Mouse (Mus musculus) bone marrow, adult 2 months (tissue): Measurements from ENCODE around the gene Duxf3. TPM values are rescaled to one million over a fixed set of nuclear protein-coding genes. Genes with fewer than 3 reads are reported as not detected.
"Not testable (repeated sequence)": the region's sequence is repeated elsewhere in the genome, so short reads cannot be mapped to it uniquely, and the experiment has no call there.

Experiments used
- H3K27ac ChIP-seq: fragments of 200-500 bp; 2 replicates; pipeline ENCODE4 v1.5.1; 2012; ENCODE audit warnings: low read depth, mild to moderate bottlenecking, control low read depth, inconsistent platforms, low read length; ENCODE audit not compliant: control insufficient read depth, poor library complexity, insufficient read depth
- H3K4me1 ChIP-seq: fragments of 200-500 bp; 2 replicates; pipeline ENCODE4 v1.6.1; 2011; ENCODE audit warnings: low read length; ENCODE audit not compliant: control insufficient read depth, insufficient read depth
- H3K4me3 ChIP-seq: fragments of 200-500 bp; replicated peaks from 2 replicates; pipeline ENCODE3; 2011; ENCODE audit warnings: mild to moderate bottlenecking, low read depth, low read length, control low read depth; ENCODE audit not compliant: control insufficient read depth
- CTCF ChIP-seq: fragments of 200-500 bp; IDR thresholded peaks from 2 replicates; pipeline ENCODE4 v1.5.1; 2011; ENCODE audit warnings: low read length, control low read depth; ENCODE audit not compliant: control insufficient read depth, insufficient read depth
- POLR2A ChIP-seq: fragments of 200-500 bp; IDR thresholded peaks from 2 replicates; pipeline ENCODE4 v1.6.1; 2011; ENCODE audit warnings: low read depth, mild to moderate bottlenecking, control low read depth, low read length, borderline replicate concordance; ENCODE audit not compliant: control insufficient read depth
- WGBS: fragments of 180-500 bp; shearing (Covaris S2); methylation state at CpG from one replicate; pipeline ENCODE4 v1.1.7; 2018; 5-methylcytosine and 5-hydroxymethylcytosine counted together
- polyA plus RNA-seq: library from polyadenylated mRNA; stranded (reverse); fragments of >200 nt; gene quantifications from 2 replicates; pipeline ENCODE4 v1.2.4, GENCODE M21; 2011; ENCODE audit warnings: low replicate concordance; ENCODE audit not compliant: missing spikeins, insufficient read depth, insufficient read length

The Duxf3 gene
- not detected in 2 replicates for polyA plus RNA-seq

DNA sequence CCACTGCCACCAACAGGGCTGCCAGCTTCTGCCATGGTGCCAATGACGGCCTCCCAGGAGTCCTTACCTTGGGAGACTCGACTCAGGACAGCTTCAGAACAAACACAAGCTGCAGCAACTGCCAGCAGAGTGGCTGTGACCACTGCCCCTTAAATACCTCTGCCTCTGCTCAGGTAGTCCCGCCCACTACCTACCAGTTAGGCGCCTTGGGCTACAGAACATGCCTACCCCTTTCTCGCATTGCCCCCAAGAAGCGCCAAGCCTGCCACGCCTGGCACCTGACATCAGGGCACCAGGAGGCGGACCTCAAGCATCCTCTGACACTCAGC, at the start of gene Duxf3:
Duxf3 (minus strand) TSS at position 35 of the 329 bp plus-strand sequence.
- not testable (repeated sequence) for H3K27ac ChIP-seq, H3K4me1 ChIP-seq, H3K4me3 ChIP-seq
- 74% methylated on average over 8 of the region's 8 CpGs for WGBS

DNA sequence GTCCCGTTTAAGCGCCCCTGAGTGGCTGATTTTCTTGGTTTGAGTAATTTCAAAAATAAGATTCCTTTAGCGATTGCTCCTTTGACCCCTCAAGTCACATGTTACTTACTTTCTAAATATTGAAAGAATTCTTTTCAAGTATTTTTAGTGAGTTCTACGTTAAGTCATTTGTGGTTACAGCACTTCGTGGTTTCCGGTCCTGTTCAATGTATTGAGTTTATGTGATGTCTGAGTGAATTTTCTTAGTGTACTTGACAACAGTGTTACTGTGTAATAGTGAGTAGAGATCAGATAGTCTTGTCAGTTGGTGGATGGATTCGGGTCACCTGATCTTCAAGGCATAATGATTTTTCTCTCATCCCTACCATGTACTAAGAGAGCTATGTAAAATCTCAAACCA, 49.8 kb upstream of the Duxf3 start:
- H3K4me3 ChIP-seq, result no peak overlapping the region
- no peak overlapping the region for H3K27ac ChIP-seq
- TF ChIP-seq POLR2A (no peak), CTCF (no peak)
- 79% methylated on average over 7 of the region's 7 CpGs for whole genome bisulfite sequencing
- no peaks in the 10 kb centered on the region for H3K4me1 ChIP-seq

DNA sequence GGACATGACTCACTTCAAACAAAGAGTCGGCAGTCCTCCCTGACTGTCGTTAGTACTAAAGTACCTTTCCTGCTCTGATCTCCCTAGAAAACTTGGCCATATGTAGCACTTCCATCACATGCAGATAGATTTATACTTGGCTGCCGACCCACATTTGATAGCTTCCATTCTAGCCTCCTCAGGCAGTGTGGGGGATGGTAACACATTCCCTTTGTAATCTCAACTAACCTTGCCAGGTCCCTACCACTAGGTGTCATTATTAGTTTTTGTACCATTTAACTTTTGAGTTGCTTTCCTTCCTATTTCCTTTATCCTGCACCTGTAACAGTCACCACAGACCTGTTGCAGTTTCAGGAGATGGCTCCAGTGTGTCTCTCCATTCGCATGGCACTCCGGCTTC, 26.0 kb upstream of the Duxf3 start:
- no peak overlapping the region for H3K27ac ChIP-seq
- TF ChIP-seq POLR2A (no peak), CTCF (no peak)
- no peak overlapping the region for H3K4me3 ChIP-seq
- no peaks in the 10 kb centered on the region for H3K4me1 ChIP-seq
- WGBS, result 75% methylated on average over 5 of the region's 5 CpGs

DNA sequence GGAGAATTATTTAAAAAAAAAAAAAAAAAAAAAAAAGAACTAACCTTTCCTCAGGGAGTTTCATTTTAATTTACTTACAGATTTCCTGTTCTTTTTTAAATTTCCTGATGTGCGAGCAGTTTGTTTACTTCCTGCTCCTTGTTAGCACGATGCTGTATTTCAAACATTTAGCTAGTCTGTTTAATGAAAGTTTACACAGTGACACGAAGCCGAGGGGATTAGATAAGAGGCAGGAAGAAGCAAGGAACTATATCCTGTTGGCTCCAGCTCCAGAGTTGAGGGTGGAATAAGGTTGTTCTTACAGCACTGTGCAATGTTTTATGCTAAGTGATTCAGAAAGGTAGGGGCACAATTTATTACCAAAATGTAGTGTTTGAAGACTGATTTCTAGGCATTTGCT, 23.5 kb upstream of the Duxf3 start:
- Histone ChIP-seq H3K27ac (no peak overlapping the region), H3K4me3 (peak overlapping the region; percentile 71)
- WGBS, result under 1% methylated on average over 4 of the region's 4 CpGs

DNA sequence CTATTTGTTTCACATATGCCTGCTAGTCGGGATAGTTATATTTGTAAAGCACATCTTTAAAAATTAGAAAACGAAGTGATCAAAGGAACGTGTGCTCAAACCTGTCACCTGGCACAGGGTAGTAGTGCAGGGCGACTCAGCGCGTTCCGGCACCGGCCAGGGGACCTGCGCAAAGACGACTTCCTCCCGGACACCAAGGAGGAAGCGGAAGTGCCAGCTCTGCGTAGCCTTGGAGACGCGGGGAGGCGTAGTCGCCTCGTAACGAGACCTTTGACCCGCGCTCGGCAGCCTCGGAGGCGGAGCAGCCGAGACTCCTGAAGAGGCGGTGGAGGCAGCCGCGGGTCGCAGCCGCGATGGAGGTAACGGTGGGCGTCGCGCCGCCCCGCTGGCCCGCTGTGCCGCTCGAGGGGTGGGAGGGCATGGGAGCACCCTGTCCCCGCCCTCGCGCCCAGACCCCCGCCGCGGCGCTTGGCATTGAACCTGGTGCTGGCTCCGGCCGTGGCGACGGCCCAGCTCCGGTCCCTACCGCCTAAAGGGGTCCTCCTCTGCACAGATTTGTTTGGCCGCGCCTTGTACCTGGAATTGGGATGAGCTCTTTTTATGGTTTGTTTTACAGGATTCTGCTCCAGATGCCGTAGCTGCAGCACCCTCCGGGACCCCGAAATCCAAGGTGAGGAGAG, 22.9 kb upstream of the Duxf3 start, which contains the start of gene Gcc2:
Gcc2 (plus strand) TSS at position 285 of the 680 bp plus-strand sequence.
- no peaks in the 10 kb centered on the region for H3K4me1 ChIP-seq
- H3K4me3 ChIP-seq, result peak within 1 kb of the TSS; percentile 71
- under 1% methylated on average over 57 of the region's 58 CpGs for WGBS
- TF ChIP-seq POLR2A, result peak; percentile 86; the same call in 1 of the 2 replicates
- no peak for TF ChIP-seq CTCF
- peak within 1 kb of the TSS; percentile 28; the same call in 1 of the 2 replicates for H3K27ac ChIP-seq

More for the DNA sequence above, 23.5 kb upstream of the Duxf3 start:
- no peaks in the 10 kb centered on the region for H3K4me1 ChIP-seq
- TF ChIP-seq POLR2A (no peak), CTCF (no peak)

DNA sequence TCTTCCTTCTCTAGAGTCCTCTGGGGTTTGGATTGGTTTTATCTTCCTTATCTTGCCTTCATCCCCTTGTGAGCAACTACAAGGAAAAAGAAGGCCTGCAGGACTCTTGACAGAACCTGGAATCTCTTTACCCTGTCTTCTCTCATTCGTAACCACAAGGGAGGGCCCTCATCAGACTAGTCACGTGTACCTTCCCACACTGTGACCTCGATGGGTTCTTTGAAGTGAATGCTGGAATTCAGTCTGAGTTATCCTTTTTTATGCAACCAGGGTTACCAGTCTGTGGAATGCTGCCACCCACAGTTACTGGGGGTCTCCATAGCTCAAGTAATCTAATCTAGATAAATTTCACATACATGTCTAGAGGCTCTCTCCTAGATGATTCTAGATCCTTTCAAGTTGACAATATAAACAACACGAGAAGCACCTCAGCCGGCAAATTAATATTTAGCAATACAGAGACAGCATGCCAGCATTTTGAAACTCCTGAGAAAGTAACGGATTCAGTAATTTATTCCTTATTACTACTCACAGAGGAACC, 22.2 kb upstream of the Duxf3 start:
- TF ChIP-seq CTCF, result no peak
- TF ChIP-seq POLR2A, result no peak
- Histone ChIP-seq H3K27ac (no peak overlapping the region), H3K4me1 (no peaks in the 10 kb centered on the region), H3K4me3 (no peak overlapping the region)
- 9% methylated on average over 6 of the region's 6 CpGs for WGBS

DNA sequence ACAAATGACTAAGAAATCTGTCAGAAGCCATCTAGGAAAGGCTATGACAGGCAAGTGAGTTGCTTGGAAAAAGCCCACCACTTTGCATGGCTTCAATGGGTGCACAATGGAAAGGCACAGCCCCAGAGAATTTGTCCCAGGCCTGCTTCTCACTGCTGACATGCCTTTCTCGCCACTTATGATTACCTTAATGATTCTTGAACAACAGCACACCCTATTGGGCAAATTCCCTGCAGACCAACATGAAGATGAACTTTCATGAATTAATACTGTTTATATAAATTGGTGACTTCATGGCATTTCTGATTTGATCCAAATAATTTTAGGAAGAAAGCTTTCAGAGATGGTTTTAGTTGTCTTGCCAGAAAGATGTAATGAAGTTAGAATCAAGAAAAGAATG, 17.1 kb upstream of the Duxf3 start:
- TF ChIP-seq CTCF (no peak), POLR2A (no peak)
- WGBS, result 64% methylated on average over 1 of the region's 1 CpGs
- no peak overlapping the region for H3K4me3 ChIP-seq

DNA sequence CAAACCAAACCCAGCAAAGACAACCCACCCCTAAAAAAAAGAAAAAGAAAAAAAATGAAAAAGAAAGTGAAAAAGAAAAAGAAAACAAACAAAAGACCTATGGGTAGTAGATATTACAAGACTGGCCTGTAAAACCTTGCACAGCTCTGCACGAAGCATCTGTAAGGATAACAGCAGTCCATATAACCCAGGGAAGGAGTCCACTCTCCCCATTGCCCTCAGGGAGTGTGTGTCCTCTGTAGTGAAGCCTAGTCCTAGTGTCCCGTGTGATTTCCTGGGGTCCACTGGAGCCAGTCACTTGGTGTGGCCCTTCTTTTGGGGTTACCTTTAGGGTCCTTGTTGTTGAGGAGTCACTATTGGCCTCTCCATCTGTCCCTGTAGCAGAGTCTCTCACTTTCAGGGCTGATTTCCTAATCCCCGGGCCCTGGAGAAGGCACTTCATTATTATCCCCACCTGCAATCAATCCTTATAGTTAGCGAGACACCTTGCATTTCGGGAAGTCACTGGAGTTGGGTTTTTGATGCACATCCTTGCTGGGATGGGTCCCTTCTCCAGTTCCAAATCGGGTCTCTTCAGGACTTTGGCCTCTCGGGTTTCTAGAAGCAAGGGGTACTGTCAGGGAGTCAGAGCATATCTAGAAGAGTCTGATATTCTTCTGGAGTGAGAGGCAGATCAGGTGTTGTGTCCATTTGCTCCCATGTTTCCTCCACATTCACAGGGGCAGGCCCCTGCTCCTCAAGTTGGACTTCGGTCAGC, 6.7 kb upstream of the Duxf3 start:
- H3K27ac ChIP-seq, H3K4me1 ChIP-seq, H3K4me3 ChIP-seq: not testable (repeated sequence)
- 73% methylated on average over 8 of the region's 8 CpGs for WGBS

More for the DNA sequence above, 17.1 kb upstream of the Duxf3 start:
- H3K27ac ChIP-seq, result no peak overlapping the region
- no peaks in the 10 kb centered on the region for H3K4me1 ChIP-seq

DNA sequence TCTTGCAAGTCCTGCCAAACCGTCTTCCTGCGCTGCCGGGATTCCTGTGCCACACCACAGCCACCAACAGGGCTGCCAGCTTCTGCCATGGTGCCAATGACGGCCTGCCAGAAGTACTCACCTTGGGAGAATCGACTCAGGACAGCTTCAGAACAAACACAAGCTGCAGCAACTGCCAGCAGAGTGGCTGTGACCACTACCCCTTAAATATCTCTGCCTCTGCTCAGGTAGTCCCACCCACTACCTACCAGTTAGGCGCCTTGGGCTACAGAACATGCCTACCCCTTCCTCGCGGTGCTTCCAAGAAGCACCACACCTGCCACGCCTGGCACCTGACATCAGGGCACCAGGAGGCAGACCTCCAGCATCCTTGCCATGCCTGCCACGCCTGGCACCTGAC, 4.1 kb upstream of the Duxf3 start, which contains the start of gene Gm4981:
Gm4981 (minus strand) TSS at position 89 of the 400 bp plus-strand sequence.
- TF ChIP-seq POLR2A (no peak), CTCF (no peak)
- WGBS, result 85% methylated on average over 10 of the region's 10 CpGs
- no peak within 1 kb of the TSS for H3K4me3 ChIP-seq

DNA sequence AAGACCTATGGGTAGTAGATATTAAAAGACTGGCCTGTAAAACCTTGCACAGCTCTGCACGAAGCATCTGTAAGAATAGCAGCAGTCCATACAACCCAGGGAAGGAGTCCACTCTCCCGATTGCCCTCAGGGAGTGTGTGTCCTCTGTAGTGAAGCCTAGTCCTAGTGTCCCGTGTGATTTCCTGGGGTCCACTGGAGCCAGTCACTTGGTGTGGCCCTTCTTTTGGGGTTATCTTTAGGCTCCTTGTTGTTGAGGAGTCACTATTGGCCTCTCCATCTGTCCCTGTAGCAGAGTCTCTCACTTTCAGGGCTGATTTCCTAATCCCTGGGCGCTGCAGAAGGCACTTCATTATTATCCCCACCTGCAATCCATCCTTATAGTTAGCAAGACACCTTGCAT, 2.5 kb upstream of the Duxf3 start:
- not testable (repeated sequence) for H3K27ac ChIP-seq, H3K4me3 ChIP-seq, H3K4me1 ChIP-seq
- WGBS, result 72% methylated on average over 4 of the region's 4 CpGs

More for the DNA sequence above, 4.1 kb upstream of the Duxf3 start, which contains the start of gene Gm4981:
- H3K27ac ChIP-seq, result no peak within 1 kb of the TSS
- no peaks in the 10 kb centered on the region for H3K4me1 ChIP-seq

DNA sequence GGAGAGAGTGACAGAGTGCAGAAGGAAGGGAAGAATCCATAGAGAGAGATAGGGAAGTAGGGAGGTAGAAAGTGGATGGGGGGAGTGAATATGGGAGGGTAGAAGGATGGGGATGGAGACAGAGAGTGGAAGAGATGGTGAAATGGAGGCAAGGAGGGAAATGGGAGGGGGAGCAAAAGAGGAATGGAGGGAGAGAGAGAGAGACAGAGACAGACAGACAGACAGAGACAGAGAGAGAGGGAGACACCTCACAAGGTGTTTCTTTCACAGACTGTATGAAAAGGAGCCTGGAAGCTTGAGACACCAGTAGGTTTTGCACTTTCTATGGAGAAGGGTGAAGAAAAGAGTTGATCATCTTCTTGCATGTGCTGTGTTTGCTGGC, 1.3 kb upstream of the Duxf3 start:
- H3K4me3 ChIP-seq, H3K27ac ChIP-seq: not testable (repeated sequence)

DNA sequence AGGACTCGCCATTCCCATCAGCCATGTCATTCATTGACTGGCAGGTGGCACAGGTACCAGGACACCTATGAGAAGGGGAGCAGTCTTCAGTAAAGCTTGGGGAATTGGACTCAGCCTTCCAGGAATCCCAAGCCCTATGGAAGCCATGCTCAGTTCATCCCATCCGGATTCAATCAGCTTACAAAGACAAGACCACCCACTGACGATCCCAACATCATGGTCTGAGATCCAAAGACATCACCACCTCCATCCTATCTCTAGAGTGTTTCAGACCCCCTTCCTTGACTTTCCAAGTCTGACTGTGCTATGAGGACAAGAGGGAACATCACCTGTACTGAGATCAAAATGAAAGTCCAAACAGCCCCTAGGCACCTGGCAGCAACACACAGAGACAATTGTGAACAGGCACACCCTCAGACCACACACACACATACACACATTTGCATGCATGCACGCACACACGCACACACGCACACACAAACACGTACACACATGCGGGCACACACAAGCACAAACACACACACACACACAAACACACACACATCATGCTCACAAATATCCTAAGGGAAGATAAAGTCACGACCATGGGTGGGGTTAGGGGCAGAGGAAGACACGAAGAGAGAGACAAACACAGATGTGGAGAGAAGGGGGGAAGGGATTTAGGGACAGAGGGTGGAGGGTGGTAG, 722 bp upstream of the Duxf3 start:
- not testable (repeated sequence) for H3K27ac ChIP-seq, H3K4me3 ChIP-seq, H3K4me1 ChIP-seq
- 72% methylated on average over 10 of the region's 10 CpGs for WGBS

More for the DNA sequence above, 1.3 kb upstream of the Duxf3 start:
- not testable (repeated sequence) for H3K4me1 ChIP-seq
